ENCODE assay signal across 21 mouse cellular contexts in the genomic region with DNA sequence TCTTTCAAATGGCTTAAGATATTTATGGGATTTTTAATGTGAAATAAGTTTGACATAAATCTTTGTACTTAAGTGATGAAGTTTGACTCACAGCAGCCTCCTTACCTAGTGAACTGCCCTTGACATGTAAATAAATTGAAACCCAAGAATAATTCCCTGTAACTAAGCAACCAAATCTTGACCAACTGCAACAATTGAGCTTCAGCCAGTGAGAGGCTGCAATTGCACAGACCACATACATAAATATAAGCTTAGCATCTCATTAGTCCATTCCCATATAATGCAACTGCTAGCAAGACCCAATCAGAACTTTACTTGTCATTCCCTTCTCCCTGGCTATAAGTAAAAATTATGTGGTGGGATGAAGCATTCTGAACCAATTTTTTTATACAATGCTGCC.
DNase-seq lines count a peak whose midpoint lies in the region; ATAC-seq and TF ChIP-seq lines count a peak whose summit lies in the region.
"Had no signal": no experiment of that assay in that cellular context is flagged by ENCODE, and none has a peak within 500 bp of the region (broad histone marks: within the 10 kb centered on the region; RNA-seq: fewer than 3 reads in every experiment).

No protein-coding gene starts in this region.

- no peaks in the 10 kb centered on the region for H3K36me3 ChIP-seq in forebrain, embryonic 11.5 days (ENCODE audit: control insufficient read depth, insufficient read depth, low read length)
- no peaks in the 10 kb centered on the region for H3K36me3 ChIP-seq in forebrain, embryonic 14.5 days (ENCODE audit: control insufficient read depth, insufficient read depth, low read length)
- H3K36me3 ChIP-seq in midbrain, embryonic 11.5 days (ENCODE audit: control insufficient read depth, insufficient read depth, low read length) = no peaks in the 10 kb centered on the region
- no peaks in the 10 kb centered on the region for H3K36me3 ChIP-seq in midbrain, postnatal 0 days (ENCODE audit: insufficient read depth, low read length)
- H3K36me3 ChIP-seq: embryonic facial prominence, embryonic 15.5 days; forebrain, embryonic 10.5 days; heart, embryonic 13.5 days had no signal

- no peaks in the 10 kb centered on the region for H3K27me3 ChIP-seq in forebrain, embryonic 11.5 days (ENCODE audit: control insufficient read depth, insufficient read depth, low read length)
- H3K27me3 ChIP-seq in forebrain, embryonic 14.5 days (replicated peaks; ENCODE audit: control insufficient read depth, insufficient read depth, low read length) = no peaks in the 10 kb centered on the region
- H3K27me3 ChIP-seq in midbrain, embryonic 11.5 days (ENCODE audit: control insufficient read depth, insufficient read depth, low read length) = no peaks in the 10 kb centered on the region
- H3K27me3 ChIP-seq in midbrain, postnatal 0 days (ENCODE audit: insufficient read depth, low read length) = no peaks in the 10 kb centered on the region
- H3K27me3 ChIP-seq: CH12.LX; embryonic facial prominence, embryonic 15.5 days; heart, embryonic 13.5 days; Patski had no signal

- ATAC-seq in forebrain, embryonic 11.5 days (replicated peaks; ENCODE audit: low FRiP score) = peak; percentile 71
- no peak for ATAC-seq in forebrain, embryonic 14.5 days
- peak; percentile 91 for ATAC-seq in midbrain, embryonic 11.5 days (ENCODE audit: low FRiP score)
- ATAC-seq in midbrain, postnatal 0 days (ENCODE audit: low FRiP score) = no peak
- ATAC-seq: activated CD4-positive, CD25-positive, alpha-beta regulatory T cell, adult 4 months; intestine, embryonic 16.5 days; Patski had no signal

- no peak for TF ChIP-seq POLR2A in brain, embryonic 14.5 days (IDR thresholded peaks at IDR 0.05; ENCODE audit: borderline replicate concordance, extremely low read depth, insufficient read depth, insufficient read length, poor library complexity, severe bottlenecking)

- no peaks in the 10 kb centered on the region for H3K4me1 ChIP-seq in forebrain, embryonic 11.5 days (replicated peaks; ENCODE audit: control insufficient read depth, insufficient read depth, low read length)
- H3K4me1 ChIP-seq in forebrain, embryonic 14.5 days (ENCODE audit: control insufficient read depth, insufficient read depth, low read length) = no peaks in the 10 kb centered on the region
- no peaks in the 10 kb centered on the region for H3K4me1 ChIP-seq in midbrain, embryonic 11.5 days (ENCODE audit: control insufficient read depth, insufficient read depth, low read length)
- no peaks in the 10 kb centered on the region for H3K4me1 ChIP-seq in midbrain, postnatal 0 days (ENCODE audit: insufficient read depth, low read length)
- H3K4me1 ChIP-seq: embryonic facial prominence, embryonic 15.5 days; forebrain, embryonic 10.5 days; heart, embryonic 13.5 days had no signal

- no peak overlapping the region for H3K4me2 ChIP-seq in forebrain, embryonic 11.5 days (ENCODE audit: low read depth, low read length, severe bottlenecking)
- no peak overlapping the region for H3K4me2 ChIP-seq in forebrain, embryonic 14.5 days (ENCODE audit: low read length)
- no peak overlapping the region for H3K4me2 ChIP-seq in midbrain, embryonic 11.5 days
- H3K4me2 ChIP-seq in midbrain, postnatal 0 days (ENCODE audit: low read depth, low read length, poor library complexity, severe bottlenecking) = no peak overlapping the region
- H3K4me2 ChIP-seq: embryonic facial prominence, embryonic 15.5 days; heart, embryonic 13.5 days; hindbrain, embryonic 14.5 days had no signal

- no peaks in the 10 kb centered on the region for H3K9me3 ChIP-seq in forebrain, embryonic 11.5 days (ENCODE audit: control insufficient read depth, low read length)
- H3K9me3 ChIP-seq in forebrain, embryonic 14.5 days (replicated peaks; ENCODE audit: control insufficient read depth, low read length) = no peaks in the 10 kb centered on the region
- no peaks in the 10 kb centered on the region for H3K9me3 ChIP-seq in midbrain, embryonic 11.5 days (ENCODE audit: control insufficient read depth, low read length)
- H3K9me3 ChIP-seq in midbrain, postnatal 0 days (ENCODE audit: low read length) = no peaks in the 10 kb centered on the region
- H3K9me3 ChIP-seq: embryonic facial prominence, embryonic 15.5 days; forebrain, embryonic 10.5 days; heart, embryonic 13.5 days had no signal

- H3K27ac ChIP-seq in forebrain, embryonic 11.5 days (ENCODE audit: low read depth, low read length) = no peak overlapping the region
- H3K27ac ChIP-seq in forebrain, embryonic 14.5 days (ENCODE audit: low read depth, low read length) = no peak overlapping the region
- no peak overlapping the region for H3K27ac ChIP-seq in midbrain, embryonic 11.5 days (ENCODE audit: low read depth, low read length)
- H3K27ac ChIP-seq in midbrain, postnatal 0 days (ENCODE audit: low read depth, low read length) = no peak overlapping the region
- H3K27ac ChIP-seq: embryonic facial prominence, embryonic 15.5 days; forebrain, embryonic 10.5 days; heart, embryonic 13.5 days; hindbrain, embryonic 14.5 days had no signal

- TF ChIP-seq CTCF in midbrain, postnatal 0 days (IDR thresholded peaks at IDR 0.05) = no peak
- no peak for TF ChIP-seq CTCF in brain, embryonic 14.5 days (IDR thresholded peaks at IDR 0.05; ENCODE audit: borderline replicate concordance, extremely low read depth, insufficient read depth, insufficient read length)

- no peak for DNase-seq in forebrain, embryonic 11.5 days (ENCODE audit: low spot score)
- DNase-seq in forebrain, embryonic 14.5 days (ENCODE audit: low spot score) = no peak
- no peak for DNase-seq in midbrain, embryonic 11.5 days (ENCODE audit: low spot score, missing footprints)
- DNase-seq in midbrain, postnatal 0 days (ENCODE audit: low spot score) = no peak
- peak; percentile 16 for DNase-seq in brain, embryonic 14.5 days (ENCODE audit: low read depth)
- peak; percentile 63 for DNase-seq in hindlimb bud, embryonic 11.5 days (ENCODE audit: extremely low spot score, low read depth, low spot score)
- DNase-seq: adrenal gland, postnatal 25 days; cerebellum, adult 2 months; cerebellum, postnatal 10 days; gastrocnemius, postnatal 36 days; heart, adult 11 months; heart, postnatal 4 days had no signal

- H3K9ac ChIP-seq in forebrain, embryonic 11.5 days (ENCODE audit: low read length) = no peak overlapping the region
- no peak overlapping the region for H3K9ac ChIP-seq in forebrain, embryonic 14.5 days (ENCODE audit: low read length)
- H3K9ac ChIP-seq in midbrain, embryonic 11.5 days (ENCODE audit: low read length) = no peak overlapping the region
- H3K9ac ChIP-seq in midbrain, postnatal 0 days (replicated peaks; ENCODE audit: low read length, poor library complexity, severe bottlenecking) = no peak overlapping the region
- H3K9ac ChIP-seq: embryonic facial prominence, embryonic 15.5 days; heart, embryonic 13.5 days; hindbrain, embryonic 14.5 days had no signal

- no peak overlapping the region for H3K4me3 ChIP-seq in forebrain, embryonic 11.5 days (ENCODE audit: low read depth, low read length)
- H3K4me3 ChIP-seq in forebrain, embryonic 14.5 days (ENCODE audit: low read depth, low read length) = no peak overlapping the region
- no peak overlapping the region for H3K4me3 ChIP-seq in midbrain, embryonic 11.5 days (ENCODE audit: low read depth, low read length)
- no peak overlapping the region for H3K4me3 ChIP-seq in midbrain, postnatal 0 days (ENCODE audit: low read depth, low read length)
- H3K4me3 ChIP-seq: embryonic facial prominence, embryonic 15.5 days; erythroblast, embryonic 14.5 days; forebrain, embryonic 10.5 days; heart, embryonic 13.5 days had no signal

Comparison
In these comparisons a context has a peak if more than half of its experiments do, and no peak if none do; other contexts are left out.
1. ATAC-seq: peak in forebrain, embryonic 11.5 days (single experiment) and midbrain, embryonic 11.5 days (single experiment); none in forebrain, embryonic 14.5 days (single experiment) and midbrain, postnatal 0 days (single experiment).
2. DNase-seq: peak in brain, embryonic 14.5 days (single experiment) and hindlimb bud, embryonic 11.5 days (single experiment); none in forebrain, embryonic 11.5 days (single experiment), forebrain, embryonic 14.5 days (single experiment), midbrain, embryonic 11.5 days (single experiment) and midbrain, postnatal 0 days (single experiment).